Mouse (Mus musculus) hindbrain, embryonic 16.5 days (tissue): ENCODE results near the gene Olfr424. TPM values are rescaled to one million over a fixed set of nuclear protein-coding genes. Genes with fewer than 3 reads are reported as not detected.

Experiments
- ATAC-seq: fragments of 200-750 bp; cut with Nextera tagmentation; 2 replicates; pipeline ENCODE4 v1.8.0; 2017; ENCODE audit warnings: moderate TSS enrichment, moderate library complexity
- H3K27ac ChIP-seq: fragments of 300-500 bp; sonication (generic); 2 replicates; pipeline ENCODE4 v1.5.1; 2014; ENCODE audit warnings: low read depth, mild to moderate bottlenecking, control low read depth, low read length, moderate library complexity
- H3K27me3 ChIP-seq: fragments of 300-500 bp; sonication (generic); replicated peaks from 2 replicates; pipeline ENCODE4 v1.6.1; 2014; ENCODE audit warnings: low read length; ENCODE audit not compliant: control insufficient read depth, insufficient read depth
- H3K36me3 ChIP-seq: fragments of 300-500 bp; sonication (generic); 2 replicates; pipeline ENCODE4 v1.6.1; 2014; ENCODE audit warnings: mild to moderate bottlenecking, low read length, moderate library complexity, mixed read lengths; ENCODE audit not compliant: control insufficient read depth, insufficient read depth
- H3K4me1 ChIP-seq: fragments of 300-500 bp; sonication (generic); 2 replicates; pipeline ENCODE4 v1.6.1; 2014; ENCODE audit warnings: low read depth, low read length; ENCODE audit not compliant: control insufficient read depth, insufficient read depth
- H3K4me2 ChIP-seq: fragments of 300-500 bp; sonication (generic); 2 replicates; pipeline ENCODE4 v1.6.1; 2014; ENCODE audit warnings: mild to moderate bottlenecking, low read length, control low read depth, moderate library complexity
- H3K4me3 ChIP-seq: fragments of 300-500 bp; sonication (generic); 2 replicates; pipeline ENCODE4 v1.5.1; 2014; ENCODE audit warnings: mild to moderate bottlenecking, low read length, control low read depth, moderate library complexity
- H3K9ac ChIP-seq: fragments of 300-500 bp; sonication (generic); 2 replicates; pipeline ENCODE4 v1.6.1; 2014; ENCODE audit warnings: low read depth, mild to moderate bottlenecking, control low read depth, low read length, moderate library complexity
- H3K9me3 ChIP-seq: fragments of 300-500 bp; sonication (generic); 2 replicates; pipeline ENCODE4 v1.6.1; 2014; ENCODE audit warnings: mild to moderate bottlenecking, low read length, moderate library complexity; ENCODE audit not compliant: control insufficient read depth
- WGBS: fragments of 180-500 bp; shearing (Covaris S2); extraction: QIAGEN DNeasy Blood & Tissue Kit; methylation state at CpG from one replicate; pipeline ENCODE4 v1.1.7; 2014; 5-methylcytosine and 5-hydroxymethylcytosine counted together
- polyA plus RNA-seq: library from polyadenylated mRNA; unstranded; fragments of >200 nt; fragmentation: Nextera tagmentation; extraction: Ambion mirVana; gene quantifications from 2 replicates; pipeline ENCODE4 v1.2.1, GENCODE M21; 2015

Gene Olfr424
- polyA plus RNA-seq, 1 experiment from 2014 or later, result not detected

DNA sequence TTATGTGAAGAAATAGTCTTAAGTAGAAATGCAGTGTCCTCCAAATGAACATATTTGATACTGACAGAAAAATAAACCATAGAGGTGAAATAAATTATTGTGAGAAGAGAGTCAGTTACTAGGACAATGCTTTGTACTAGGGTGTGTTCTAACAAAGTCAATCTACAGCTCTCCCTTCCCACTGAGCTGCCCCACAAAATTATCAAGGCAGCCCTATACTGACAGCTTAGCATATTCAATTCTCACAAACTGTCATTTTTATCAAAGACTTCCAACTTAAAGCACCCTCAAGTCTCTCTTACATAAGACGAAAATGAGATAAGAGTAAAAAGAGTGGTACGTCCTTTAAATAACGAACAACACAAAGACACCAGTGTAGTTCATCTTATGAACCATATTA is 26.3 kb downstream of the Olfr424 start:
- H3K4me2 ChIP-seq, result no peak overlapping the region
- no peaks in the 10 kb centered on the region for H3K9me3 ChIP-seq
- no peak overlapping the region for H3K9ac ChIP-seq
- no peaks in the 10 kb centered on the region for H3K4me1 ChIP-seq
- H3K4me3 ChIP-seq, result no peak overlapping the region
- no peak for ATAC-seq
- no peaks in the 10 kb centered on the region for H3K27me3 ChIP-seq
- 91% methylated on average over 3 of the region's 3 CpGs for WGBS
- H3K36me3 ChIP-seq, result no peaks in the 10 kb centered on the region
- H3K27ac ChIP-seq, result no peak overlapping the region

DNA sequence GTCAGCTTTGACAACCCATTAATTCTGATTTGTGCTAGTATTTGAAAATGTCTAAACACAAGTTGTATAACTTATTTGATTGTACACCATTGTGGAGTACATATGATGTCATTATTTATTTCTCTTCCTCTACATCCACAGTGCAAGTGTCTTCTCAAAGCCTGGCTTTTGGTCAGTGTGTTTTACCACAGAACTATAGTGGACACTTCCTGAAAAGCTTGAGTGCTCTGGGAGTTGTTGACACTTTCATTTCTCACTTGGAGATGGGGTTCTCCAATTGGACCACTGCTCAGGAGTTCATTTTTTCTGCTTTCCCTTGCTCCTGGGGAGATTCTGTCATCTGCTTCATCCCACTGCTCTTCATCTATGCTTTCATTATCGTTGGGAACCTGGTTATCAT is 27.2 kb downstream of the Olfr424 start:
- H3K4me1 ChIP-seq, result no peaks in the 10 kb centered on the region
- H3K36me3 ChIP-seq, result no peaks in the 10 kb centered on the region
- H3K4me3 ChIP-seq, result no peak overlapping the region
- no peak overlapping the region for H3K4me2 ChIP-seq
- ATAC-seq, result no peak
- no peaks in the 10 kb centered on the region for H3K9me3 ChIP-seq
- H3K27ac ChIP-seq, result no peak overlapping the region
- H3K9ac ChIP-seq, result no peak overlapping the region
- WGBS, result 87% methylated on average over 1 of the region's 1 CpGs
- no peaks in the 10 kb centered on the region for H3K27me3 ChIP-seq

DNA sequence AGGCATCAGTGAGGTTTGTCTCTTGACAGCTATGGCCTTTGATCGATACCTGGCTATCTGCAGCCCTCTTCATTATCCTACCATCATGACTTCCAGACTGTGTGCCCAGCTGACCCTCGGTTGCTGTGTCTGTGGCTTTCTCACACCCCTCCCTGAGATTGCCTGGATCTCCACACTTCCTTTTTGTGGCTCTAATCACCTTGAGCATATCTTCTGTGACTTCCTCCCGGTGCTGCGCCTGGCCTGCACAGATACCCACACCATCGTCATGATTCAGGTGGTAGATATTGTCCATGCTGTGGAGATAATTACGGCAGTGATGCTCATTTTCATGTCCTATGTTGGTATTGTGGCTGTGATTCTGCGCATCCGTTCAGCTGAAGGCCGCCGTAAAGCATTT is 27.8 kb downstream of the Olfr424 start:
- 95% methylated on average over 10 of the region's 10 CpGs for WGBS
- H3K4me1 ChIP-seq, result no peaks in the 10 kb centered on the region
- no peaks in the 10 kb centered on the region for H3K9me3 ChIP-seq
- ATAC-seq, result no peak
- H3K4me2 ChIP-seq, result no peak overlapping the region
- H3K4me3 ChIP-seq, result no peak overlapping the region
- H3K9ac ChIP-seq, result no peak overlapping the region
- H3K27me3 ChIP-seq, result no peaks in the 10 kb centered on the region
- no peaks in the 10 kb centered on the region for H3K36me3 ChIP-seq
- H3K27ac ChIP-seq, result no peak overlapping the region

DNA sequence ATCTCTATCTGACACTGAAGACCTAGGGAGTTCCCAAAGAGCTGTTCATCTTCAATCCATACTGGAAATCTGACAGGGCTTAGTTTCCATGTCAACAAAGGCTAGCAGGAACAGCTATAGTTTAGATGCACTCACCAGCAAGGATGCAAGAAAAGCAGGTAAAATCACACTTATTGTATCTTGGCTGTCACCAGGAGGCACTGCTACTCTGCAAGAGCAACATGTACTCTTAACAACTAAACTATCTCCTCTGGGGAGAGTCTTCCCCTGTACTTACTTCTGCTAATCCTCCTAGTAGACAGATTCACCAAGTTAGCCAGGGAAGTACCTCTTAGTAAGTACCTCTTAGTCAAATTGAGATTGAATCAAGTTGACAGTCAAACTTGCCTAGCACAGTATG is 37.7 kb downstream of the Olfr424 start:
- Histone ChIP-seq H3K4me3 (no peak overlapping the region), H3K27ac (no peak overlapping the region), H3K9me3 (no peaks in the 10 kb centered on the region), H3K27me3 (no peaks in the 10 kb centered on the region), H3K4me2 (no peak overlapping the region), H3K36me3 (no peaks in the 10 kb centered on the region), H3K4me1 (no peaks in the 10 kb centered on the region), H3K9ac (no peak overlapping the region)
- no peak for ATAC-seq

DNA sequence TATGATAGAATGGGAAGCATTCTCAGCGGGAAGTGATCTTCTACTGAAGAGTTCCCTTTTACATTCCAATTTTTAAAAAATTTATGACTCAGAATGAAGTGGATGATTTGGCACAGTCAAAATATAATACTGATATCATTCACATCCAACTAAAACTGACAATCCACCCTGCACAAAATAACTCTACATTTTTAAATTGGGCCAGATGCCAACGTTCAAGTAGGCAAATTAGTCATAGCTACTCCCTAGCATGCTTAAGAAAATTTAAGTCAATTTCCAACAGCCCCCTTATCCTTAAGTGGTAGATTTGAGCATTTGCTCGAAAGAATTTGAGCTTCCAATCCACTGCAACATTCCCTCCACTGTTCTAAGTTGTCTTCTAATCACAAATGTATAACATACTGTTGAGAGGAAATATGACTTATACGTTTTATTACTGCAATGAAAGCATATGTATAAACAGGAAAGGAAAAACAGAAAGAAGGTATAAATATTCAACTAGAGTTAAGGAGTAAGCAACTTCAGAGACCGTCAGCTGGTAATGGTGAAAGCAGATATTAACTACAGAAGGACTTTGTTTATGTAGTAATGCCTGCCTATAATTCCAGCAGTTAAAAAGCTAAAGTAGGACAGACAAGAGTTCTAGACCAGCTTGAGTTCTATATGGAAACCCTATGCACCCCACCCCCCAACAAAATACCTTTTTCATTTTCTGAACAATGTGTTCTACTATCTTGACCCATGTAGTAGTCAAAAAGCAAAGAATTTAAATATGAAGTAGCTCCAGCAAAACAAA is 39.6 kb downstream of the Olfr424 start:
- Histone ChIP-seq H3K27ac (no peak overlapping the region), H3K36me3 (no peaks in the 10 kb centered on the region), H3K4me2 (no peak overlapping the region), H3K9ac (no peak overlapping the region), H3K9me3 (no peaks in the 10 kb centered on the region), H3K4me3 (no peak overlapping the region), H3K27me3 (no peaks in the 10 kb centered on the region), H3K4me1 (no peaks in the 10 kb centered on the region)
- ATAC-seq, result no peak
- 91% methylated on average over 5 of the region's 5 CpGs for WGBS

DNA sequence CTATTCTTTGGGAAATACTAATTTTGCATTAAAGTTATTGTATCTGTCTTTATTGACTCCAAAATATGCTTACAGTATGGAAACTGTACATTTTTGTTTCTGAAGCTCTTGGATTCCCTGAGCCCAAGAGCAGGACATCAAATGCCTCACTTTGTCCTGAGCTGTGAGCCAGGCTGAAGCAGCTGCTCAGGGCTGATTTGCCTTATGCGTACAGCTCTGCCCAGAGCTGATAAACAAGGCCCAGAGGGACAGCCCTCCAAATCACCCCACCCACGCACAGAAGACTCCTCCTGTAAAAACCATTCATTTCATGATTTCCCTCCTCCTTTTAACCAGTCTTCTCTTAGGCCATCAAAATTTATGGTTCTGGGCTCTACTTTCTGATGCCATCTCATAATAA is 40.2 kb downstream of the Olfr424 start:
- ATAC-seq, result no peak
- WGBS, result 42% methylated on average over 2 of the region's 2 CpGs
- Histone ChIP-seq H3K36me3 (no peaks in the 10 kb centered on the region), H3K9ac (no peak overlapping the region), H3K4me1 (no peaks in the 10 kb centered on the region), H3K27me3 (no peaks in the 10 kb centered on the region), H3K9me3 (no peaks in the 10 kb centered on the region), H3K4me2 (no peak overlapping the region), H3K4me3 (no peak overlapping the region), H3K27ac (no peak overlapping the region)

DNA sequence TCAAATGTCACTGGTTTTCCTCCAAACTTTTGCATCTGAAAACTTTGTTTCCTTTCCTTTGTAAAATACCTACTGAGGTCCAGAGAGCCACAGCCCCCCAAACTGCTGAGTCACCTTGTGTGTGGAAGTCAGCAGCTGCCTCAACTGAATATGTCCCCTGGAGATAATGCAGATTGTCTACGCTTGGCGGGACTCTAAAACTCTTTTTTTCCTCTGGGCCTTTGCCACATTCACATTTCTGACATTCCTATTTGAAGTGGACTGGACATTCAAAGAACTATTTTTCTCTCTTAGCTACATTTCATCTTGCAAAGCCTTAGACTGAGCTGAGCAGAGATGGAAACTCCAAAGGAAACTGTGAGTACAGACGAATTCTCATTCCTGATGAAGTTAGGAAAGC is 41.3 kb downstream of the Olfr424 start, which contains the start of gene Spta1:
TSS of gene Spta1 (plus strand) at position 172 of the 400 bp plus-strand sequence.
- Histone ChIP-seq H3K4me3 (no peak within 1 kb of the TSS), H3K27me3 (no peaks in the 10 kb centered on the region), H3K4me1 (no peaks in the 10 kb centered on the region), H3K9ac (no peak within 1 kb of the TSS), H3K36me3 (no peaks in the 10 kb centered on the region), H3K4me2 (no peak within 1 kb of the TSS), H3K27ac (no peak within 1 kb of the TSS), H3K9me3 (no peaks in the 10 kb centered on the region)
- no peak for ATAC-seq
- WGBS, result 16% methylated on average over 3 of the region's 3 CpGs

Other genes starting within 250 kb of the Olfr424 start
- 0.31 and 0.46 TPM in 2 replicates for gene Ifi211, start 218.5 kb upstream of the Olfr424 start, polyA plus RNA-seq
- 1.3 and 2.0 TPM in 2 replicates for gene Mndal, start 189.0 kb upstream of the Olfr424 start, polyA plus RNA-seq
- 0.65 and 1.2 TPM in 2 replicates for gene Ifi203, start 188.8 kb upstream of the Olfr424 start, polyA plus RNA-seq
- 0.11 TPM in 1 of 2 replicates, not detected in the other for gene Ifi202b, start 148.8 kb upstream of the Olfr424 start, polyA plus RNA-seq
- not detected in 2 replicates for gene Ifi205, start 99.7 kb upstream of the Olfr424 start, polyA plus RNA-seq
- not detected in 2 replicates for gene Olfr433, start 90.8 kb upstream of the Olfr424 start, polyA plus RNA-seq
- gene Olfr432, start 82.3 kb upstream of the Olfr424 start, polyA plus RNA-seq, result not detected in 2 replicates
- gene Olfr430, start 64.9 kb upstream of the Olfr424 start, polyA plus RNA-seq, result not detected in 2 replicates
- gene Olfr429, start 47.2 kb upstream of the Olfr424 start, polyA plus RNA-seq, result not detected in 2 replicates
- gene Olfr427, start 34.6 kb upstream of the Olfr424 start, polyA plus RNA-seq, result not detected in 2 replicates
- not detected in 2 replicates for gene Olfr231, start 10.4 kb upstream of the Olfr424 start, polyA plus RNA-seq
- gene Olfr420, start 24.1 kb downstream of the Olfr424 start, polyA plus RNA-seq, result not detected in 2 replicates
- 0.03 and 0.07 TPM in 2 replicates for gene Spta1, start 41.3 kb downstream of the Olfr424 start, polyA plus RNA-seq
- not detected in 2 replicates for gene Olfr419, start 120.5 kb downstream of the Olfr424 start, polyA plus RNA-seq
- gene Mptx1, start 199.0 kb downstream of the Olfr424 start, polyA plus RNA-seq, result not detected in 2 replicates
- gene Olfr417, start 233.6 kb downstream of the Olfr424 start, polyA plus RNA-seq, result not detected in 2 replicates